Mouse (Mus musculus) forebrain, embryonic 11.5 days (tissue): Measurements from ENCODE around the gene Txnip. TPM values are rescaled to one million over a fixed set of nuclear protein-coding genes. Genes with fewer than 3 reads are reported as not detected.

Experiments
- ATAC-seq: fragments of 200-750 bp; cut with Nextera tagmentation; replicated peaks from 2 replicates; pipeline ENCODE4 v1.8.0; 2017; ENCODE audit warnings: moderate TSS enrichment; ENCODE audit not compliant: low FRiP score
- DNase-seq: peaks from one replicate; pipeline ENCODE4 v3.0.0-alpha.2; 2017; ENCODE audit warnings: low spot score
- H3K27ac ChIP-seq: fragments of 300-500 bp; sonication (generic); 2 replicates; pipeline ENCODE4 v1.5.1; 2014; ENCODE audit warnings: low read depth, low read length
- H3K27me3 ChIP-seq: fragments of 300-500 bp; sonication (generic); 2 replicates; pipeline ENCODE4 v1.6.1; 2014; ENCODE audit warnings: mild to moderate bottlenecking, low read length, mixed read lengths; ENCODE audit not compliant: control insufficient read depth, insufficient read depth
- H3K36me3 ChIP-seq: fragments of 300-500 bp; sonication (generic); 2 replicates; pipeline ENCODE4 v1.6.1; 2014; ENCODE audit warnings: mild to moderate bottlenecking, low read length, moderate library complexity, mixed read lengths; ENCODE audit not compliant: control insufficient read depth, insufficient read depth
- H3K4me1 ChIP-seq: fragments of 300-500 bp; sonication (generic); replicated peaks from 2 replicates; pipeline ENCODE4 v1.6.1; 2014; ENCODE audit warnings: low read length, mixed read lengths; ENCODE audit not compliant: control insufficient read depth, insufficient read depth
- H3K4me2 ChIP-seq: fragments of 300-500 bp; sonication (generic); 2 replicates; pipeline ENCODE4 v1.6.1; 2014; ENCODE audit warnings: low read depth, mild to moderate bottlenecking, low read length, moderate library complexity, mixed read lengths; ENCODE audit not compliant: severe bottlenecking
- H3K4me3 ChIP-seq: fragments of 300-500 bp; sonication (generic); 2 replicates; pipeline ENCODE4 v1.5.1; 2014; ENCODE audit warnings: low read depth, low read length
- H3K9ac ChIP-seq: fragments of 300-500 bp; sonication (generic); 2 replicates; pipeline ENCODE4 v1.6.1; 2014; ENCODE audit warnings: low read length
- H3K9me3 ChIP-seq: fragments of 300-500 bp; sonication (generic); 2 replicates; pipeline ENCODE4 v1.6.1; 2016; ENCODE audit warnings: low read length, mixed read lengths; ENCODE audit not compliant: control insufficient read depth
- WGBS: fragments of 180-500 bp; shearing (Covaris S2); extraction: QIAGEN DNeasy Blood & Tissue Kit; methylation state at CpG from one replicate; pipeline ENCODE4 v1.1.7; 2014; 5-methylcytosine and 5-hydroxymethylcytosine counted together
- polyA plus RNA-seq: library from polyadenylated mRNA; unstranded; fragments of >200 nt; fragmentation: Nextera tagmentation; extraction: Ambion mirVana; gene quantifications from 2 replicates; pipeline ENCODE4 v1.2.1, GENCODE M21; 2014

Txnip gene
- polyA plus RNA-seq, 1 experiment from 2014 or later: 45.5 TPM

GRCm38 (mm10) chr3:96598156-96599068, 40.7 kb downstream of the Txnip start:
- Histone ChIP-seq H3K27ac (no peak overlapping the region), H3K9ac (peak overlapping the region; percentile 67), H3K36me3 (no peaks in the 10 kb centered on the region), H3K4me1 (peaks cover 29% of the 10 kb centered on the region), H3K9me3 (no peaks in the 10 kb centered on the region), H3K4me2 (peak overlapping the region; percentile 91), H3K4me3 (peak overlapping the region; percentile 35), H3K27me3 (peaks cover 21% of the 10 kb centered on the region)
- ATAC-seq (peak; percentile 28), DNase-seq (peak; percentile 85)
- 2% methylated on average over 54 of the region's 54 CpGs for WGBS

- Histone ChIP-seq H3K36me3 (no peaks in the 10 kb centered on the region), H3K4me2 (peak overlapping the region; percentile 91), H3K4me1 (peaks cover 29% of the 10 kb centered on the region), H3K27me3 (peaks cover 21% of the 10 kb centered on the region), H3K9ac (no peak overlapping the region; the same call in 1 of the 2 replicates), H3K9me3 (no peaks in the 10 kb centered on the region), H3K4me3 (peak overlapping the region; percentile 35; the same call in 1 of the 2 replicates), H3K27ac (no peak overlapping the region)
- DNase-seq (no peak), ATAC-seq (no peak)
- whole genome bisulfite sequencing: 44% methylated on average over 8 of the region's 8 CpGs
Measured at GRCm38 (mm10) chr3:96599069-96599393, 41.3 kb downstream of the Txnip start.

DNA sequence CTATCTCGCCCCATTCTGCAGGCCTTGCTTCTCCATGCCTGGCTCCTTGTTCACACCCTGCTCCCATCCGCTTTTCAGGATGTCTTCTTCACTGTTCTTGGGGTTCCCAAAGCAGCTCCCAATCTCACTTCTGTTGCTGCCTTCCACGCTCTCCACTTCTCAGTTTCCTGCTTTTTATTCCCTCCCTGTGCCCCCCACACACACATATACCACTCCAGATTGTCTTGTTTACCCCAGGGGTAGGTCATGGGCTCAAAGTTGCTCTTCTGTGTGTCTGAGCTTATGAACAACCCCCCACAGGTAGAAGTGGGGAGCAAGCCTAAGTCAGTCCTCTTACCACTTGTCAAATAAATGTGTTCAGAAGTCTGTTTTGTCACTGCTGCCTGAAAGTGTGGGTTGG, 41.7 kb downstream of the Txnip start:
- no peak for DNase-seq
- Histone ChIP-seq H3K4me2 (no peak overlapping the region), H3K4me1 (peaks cover 29% of the 10 kb centered on the region), H3K27ac (no peak overlapping the region), H3K4me3 (no peak overlapping the region), H3K9me3 (no peaks in the 10 kb centered on the region), H3K36me3 (no peaks in the 10 kb centered on the region), H3K9ac (no peak overlapping the region), H3K27me3 (peaks cover 21% of the 10 kb centered on the region)
- no peak for ATAC-seq
- WGBS: 49% methylated on average over 3 of the region's 3 CpGs

DNA sequence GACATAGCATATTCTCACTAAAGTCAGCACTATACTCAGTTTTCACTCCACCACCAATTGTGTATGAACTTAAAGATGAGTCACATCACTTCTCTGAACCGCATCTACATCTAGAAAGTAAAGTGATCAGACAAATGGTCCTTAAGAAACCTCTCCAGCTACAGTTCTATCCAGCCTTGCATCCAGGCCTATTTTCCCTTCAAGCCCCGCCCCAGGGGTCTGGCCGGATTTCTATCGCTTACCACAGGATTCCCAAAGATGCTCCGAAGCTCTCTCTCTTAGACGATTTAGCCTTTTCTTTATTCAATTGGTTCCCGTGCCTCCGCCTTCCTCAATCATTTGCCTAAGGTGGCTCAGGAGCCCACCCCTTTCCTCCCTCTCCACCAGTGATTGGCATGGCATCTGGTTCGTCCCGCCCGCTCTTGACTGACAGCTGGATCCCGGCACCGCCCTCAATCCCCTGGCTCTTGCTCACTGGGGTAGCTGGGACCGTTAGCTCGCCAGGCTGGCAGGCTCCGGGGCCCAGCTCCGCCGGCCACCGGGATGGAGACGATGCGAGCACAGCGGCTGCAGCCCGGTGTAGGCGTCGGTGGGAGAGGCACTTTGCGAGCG, 43.0 kb downstream of the Txnip start, which contains the start of gene Lix1l:
TSS of gene Lix1l (plus strand) at position 511 of the 612 bp plus-strand sequence.
- peaks cover 26% of the 10 kb centered on the region for H3K4me1 ChIP-seq
- peak within 1 kb of the TSS; percentile 78 for H3K27ac ChIP-seq
- H3K27me3 ChIP-seq: peaks cover 16% of the 10 kb centered on the region
- peak; percentile 97 for DNase-seq
- peak within 1 kb of the TSS; percentile 77 for H3K9ac ChIP-seq
- ATAC-seq: peak; percentile 93
- H3K9me3 ChIP-seq: no peaks in the 10 kb centered on the region
- H3K4me2 ChIP-seq: peak within 1 kb of the TSS; percentile 69
- H3K36me3 ChIP-seq: no peaks in the 10 kb centered on the region
- WGBS: 2% methylated on average over 27 of the region's 27 CpGs
- peak within 1 kb of the TSS; percentile 88 for H3K4me3 ChIP-seq

DNA sequence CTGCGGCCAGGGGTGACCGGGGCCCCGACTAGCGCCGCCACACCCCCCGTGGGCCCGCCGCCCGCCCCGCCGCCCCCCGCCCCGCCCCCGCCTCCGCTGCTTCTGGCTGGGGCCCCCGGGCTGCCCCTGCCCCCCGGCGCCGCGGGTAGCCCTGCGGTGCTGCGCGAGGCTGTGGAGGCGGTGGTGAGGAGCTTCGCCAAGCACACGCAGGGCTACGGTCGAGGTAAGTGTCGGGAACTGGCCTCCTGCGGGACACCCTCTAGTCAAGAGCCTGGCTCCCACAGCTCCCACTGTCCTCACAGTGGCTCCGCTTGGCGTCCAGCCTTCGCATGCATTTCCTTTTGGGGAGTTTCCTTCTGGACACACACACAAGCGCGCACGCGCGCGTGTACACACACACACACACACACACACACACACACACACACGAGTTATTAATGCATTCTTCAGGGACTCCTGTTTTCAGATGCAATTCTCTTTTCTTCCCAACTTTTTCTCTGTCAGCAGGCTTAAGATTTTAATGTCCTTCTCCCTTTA, 43.6 kb downstream of the Txnip start:
- Histone ChIP-seq H3K36me3 (no peaks in the 10 kb centered on the region), H3K9me3 (no peaks in the 10 kb centered on the region), H3K27me3 (peaks cover 10% of the 10 kb centered on the region), H3K9ac (peak overlapping the region; percentile 77), H3K4me2 (peak overlapping the region; percentile 69), H3K4me3 (peak overlapping the region; percentile 88), H3K27ac (peak overlapping the region; percentile 78), H3K4me1 (peaks cover 21% of the 10 kb centered on the region)
- under 1% methylated on average over 26 of the region's 40 CpGs for WGBS
- DNase-seq (peak; percentile 80), ATAC-seq (peak; percentile 71)

DNA sequence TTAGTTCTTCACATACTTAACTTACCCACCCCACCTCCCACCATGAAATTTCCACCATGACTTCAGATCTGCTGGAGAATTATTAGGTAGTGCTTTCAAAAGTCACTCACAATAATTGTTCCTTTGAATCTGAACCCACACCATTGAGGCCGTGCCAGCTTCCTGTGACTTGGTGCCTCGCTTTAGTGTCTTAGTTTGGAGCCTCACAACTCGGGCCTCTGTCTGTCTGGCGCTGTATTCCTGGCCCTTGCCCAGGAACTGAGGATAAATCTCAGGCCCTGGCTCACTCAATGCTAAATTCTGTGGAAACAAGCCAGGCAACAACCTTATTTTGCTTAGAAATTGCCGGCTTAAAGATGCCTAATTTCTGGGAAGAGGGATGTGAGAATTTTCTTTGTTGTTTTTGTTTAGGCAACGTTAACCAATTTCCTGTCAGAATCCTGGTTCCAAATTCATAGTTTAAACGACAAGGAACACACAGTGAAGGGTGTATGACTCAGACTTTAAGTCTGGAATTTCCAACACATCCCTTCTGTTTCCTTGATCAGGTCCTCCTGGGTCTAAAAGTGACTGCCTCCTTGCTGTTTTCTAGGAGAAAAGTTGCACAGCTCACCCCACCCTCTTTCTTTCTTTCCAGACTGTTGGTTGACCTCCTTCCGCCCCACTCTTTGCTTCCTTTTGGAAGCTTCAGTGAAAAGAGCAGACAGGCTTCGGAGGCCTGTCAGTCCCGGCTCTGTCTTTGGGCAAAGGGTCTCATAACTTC, 44.4 kb downstream of the Txnip start:
- Histone ChIP-seq H3K4me2 (peak overlapping the region; percentile 69), H3K27me3 (peaks cover 9% of the 10 kb centered on the region), H3K36me3 (no peaks in the 10 kb centered on the region), H3K4me3 (peak overlapping the region; percentile 88), H3K9ac (peak overlapping the region; percentile 77), H3K9me3 (no peaks in the 10 kb centered on the region), H3K4me1 (peaks cover 13% of the 10 kb centered on the region), H3K27ac (0 out of 2 replicates have a peak overlapping the region, but pooled peaks have one; percentile 78)
- ATAC-seq (no peak), DNase-seq (peak; percentile 54)
- WGBS: 25% methylated on average over 10 of the region's 10 CpGs

- Histone ChIP-seq H3K4me2 (peak overlapping the region; percentile 69), H3K36me3 (no peaks in the 10 kb centered on the region), H3K27me3 (peaks cover 9% of the 10 kb centered on the region), H3K4me1 (peaks cover 10% of the 10 kb centered on the region; the same call in 1 of the 2 replicates), H3K9me3 (no peaks in the 10 kb centered on the region), H3K27ac (no peak overlapping the region), H3K9ac (peak overlapping the region; percentile 77), H3K4me3 (peak overlapping the region; percentile 88)
- ATAC-seq (no peak), DNase-seq (no peak)
- 53% methylated on average over 5 of the region's 5 CpGs for WGBS
Measured at GRCm38 (mm10) chr3:96602704-96603084, 44.9 kb downstream of the Txnip start.

DNA sequence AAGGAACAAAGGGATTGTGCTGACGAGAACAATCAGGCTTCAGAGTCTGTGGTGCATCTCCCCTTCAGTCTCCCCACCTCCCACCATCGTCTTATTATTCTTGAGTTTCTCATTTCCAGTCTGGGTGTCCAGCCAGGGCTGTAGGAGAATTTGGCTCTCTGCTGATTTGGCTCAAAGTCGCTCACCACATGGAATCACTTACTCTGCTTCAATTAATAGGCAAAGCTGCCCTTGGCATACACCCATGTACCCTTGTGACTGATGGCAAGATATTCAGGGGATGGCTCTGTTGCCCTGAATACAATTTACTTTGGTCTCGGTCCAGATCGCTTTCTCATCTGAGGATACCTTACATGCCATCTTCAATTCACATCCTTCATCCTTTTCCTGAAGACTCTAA, 45.6 kb downstream of the Txnip start:
- Histone ChIP-seq H3K27ac (no peak overlapping the region), H3K9me3 (no peaks in the 10 kb centered on the region), H3K36me3 (no peaks in the 10 kb centered on the region), H3K27me3 (peaks cover 9% of the 10 kb centered on the region), H3K9ac (peak overlapping the region; percentile 14; the same call in 1 of the 2 replicates), H3K4me1 (peaks cover 10% of the 10 kb centered on the region; the same call in 1 of the 2 replicates), H3K4me2 (peak overlapping the region; percentile 69; the same call in 1 of the 2 replicates), H3K4me3 (no peak overlapping the region)
- DNase-seq (no peak), ATAC-seq (no peak)
- WGBS: 56% methylated on average over 5 of the region's 5 CpGs
